Mouse (Mus musculus) stomach, embryonic 16.5 days (tissue): ENCODE results near the gene Ghitm. TPM values are rescaled to one million over a fixed set of nuclear protein-coding genes. Genes with fewer than 3 reads are reported as not detected.

Experiments used
- ATAC-seq: fragments of 200-750 bp; cut with Nextera tagmentation; 2 replicates; pipeline ENCODE4 v1.8.0; 2017; ENCODE audit warnings: moderate number of reproducible peaks, moderate TSS enrichment; ENCODE audit not compliant: insufficient read depth, low FRiP score
- H3K27ac ChIP-seq: fragments of 300-500 bp; sonication (generic); 2 replicates; pipeline ENCODE4 v1.5.1; 2014; ENCODE audit warnings: low read length
- H3K27me3 ChIP-seq: fragments of 300-500 bp; sonication (generic); 2 replicates; pipeline ENCODE4 v1.6.1; 2014; ENCODE audit warnings: low read length, control low read depth, mixed read lengths; ENCODE audit not compliant: control insufficient read depth, insufficient read depth
- H3K36me3 ChIP-seq: fragments of 300-500 bp; sonication (generic); 2 replicates; pipeline ENCODE4 v1.6.1; 2014; ENCODE audit warnings: low read length; ENCODE audit not compliant: control insufficient read depth, insufficient read depth
- H3K4me1 ChIP-seq: fragments of 300-500 bp; sonication (generic); 2 replicates; pipeline ENCODE4 v1.6.1; 2014; ENCODE audit warnings: low read length, control low read depth, mixed read lengths; ENCODE audit not compliant: control insufficient read depth, insufficient read depth
- H3K4me2 ChIP-seq: fragments of 300-500 bp; sonication (generic); 2 replicates; pipeline ENCODE4 v1.6.1; 2014; ENCODE audit warnings: low read depth, low read length, mixed read lengths
- H3K4me3 ChIP-seq: fragments of 300-500 bp; sonication (generic); replicated peaks from 2 replicates; pipeline ENCODE4 v1.5.1; 2014; ENCODE audit warnings: mild to moderate bottlenecking, low read length
- H3K9ac ChIP-seq: fragments of 300-500 bp; sonication (generic); 2 replicates; pipeline ENCODE4 v1.6.1; 2014; ENCODE audit warnings: low read length
- H3K9me3 ChIP-seq: fragments of 300-500 bp; sonication (generic); replicated peaks from 2 replicates; pipeline ENCODE4 v1.6.1; 2016; ENCODE audit warnings: low read length, control low read depth; ENCODE audit not compliant: control insufficient read depth
- WGBS: fragments of 180-500 bp; shearing (Covaris S2); extraction: QIAGEN DNeasy Blood & Tissue Kit; methylation state at CpG from one replicate; pipeline ENCODE4 v1.1.7; 2014; 5-methylcytosine and 5-hydroxymethylcytosine counted together
- polyA plus RNA-seq: library from polyadenylated mRNA; unstranded; fragments of >200 nt; fragmentation: Nextera tagmentation; extraction: Ambion mirVana; gene quantifications from 2 replicates; pipeline ENCODE4 v1.2.1, GENCODE M21; 2015

Ghitm gene
- polyA plus RNA-seq: 242 and 244 TPM in 2 replicates

GRCm38 (mm10) chr14:37135127-37135593, at the start of gene Ghitm:
Gene Ghitm, minus strand, starts transcription at chr14:37135272.
- H3K4me3 ChIP-seq: peak within 1 kb of the TSS; percentile 92
- no peaks in the 10 kb centered on the region for H3K27me3 ChIP-seq
- H3K4me2 ChIP-seq: peak within 1 kb of the TSS; percentile 77
- H3K36me3 ChIP-seq: peaks cover 15% of the 10 kb centered on the region; the same call in 1 of the 2 replicates
- under 1% methylated on average over 38 of the region's 38 CpGs for WGBS
- ATAC-seq: peak; percentile 99
- peak within 1 kb of the TSS; percentile 94 for H3K9ac ChIP-seq
- H3K9me3 ChIP-seq: no peaks in the 10 kb centered on the region
- peak within 1 kb of the TSS; percentile 87 for H3K27ac ChIP-seq
- H3K4me1 ChIP-seq: peaks cover 5% of the 10 kb centered on the region; the same call in 1 of the 2 replicates

- H3K9ac ChIP-seq: no peak overlapping the region
- no peak overlapping the region for H3K27ac ChIP-seq
- H3K4me2 ChIP-seq: no peak overlapping the region
- H3K36me3 ChIP-seq: no peaks in the 10 kb centered on the region
- H3K4me1 ChIP-seq: no peaks in the 10 kb centered on the region
- H3K4me3 ChIP-seq: no peak overlapping the region
- WGBS: 74% methylated on average over 2 of the region's 2 CpGs
- no peaks in the 10 kb centered on the region for H3K9me3 ChIP-seq
- H3K27me3 ChIP-seq: no peaks in the 10 kb centered on the region
- no peak for ATAC-seq
Observed at GRCm38 (mm10) chr14:37184871-37185270, 49.8 kb upstream of the Ghitm start.

- ATAC-seq: no peak
Observed at GRCm38 (mm10) chr14:37174484-37174883, 39.4 kb upstream of the Ghitm start.

GRCm38 (mm10) chr14:37165266-37165926, 30.3 kb upstream of the Ghitm start:
- Histone ChIP-seq H3K36me3 (no peaks in the 10 kb centered on the region), H3K4me2 (no peak overlapping the region), H3K4me3 (no peak overlapping the region), H3K9ac (no peak overlapping the region), H3K9me3 (no peaks in the 10 kb centered on the region), H3K27ac (no peak overlapping the region), H3K27me3 (no peaks in the 10 kb centered on the region), H3K4me1 (peaks cover 2% of the 10 kb centered on the region; the same call in 1 of the 2 replicates)
- WGBS: 67% methylated on average over 1 of the region's 1 CpGs
- ATAC-seq: no peak

More at GRCm38 (mm10) chr14:37174484-37174883, 39.4 kb upstream of the Ghitm start:
- WGBS: 73% methylated on average over 3 of the region's 3 CpGs
- H3K4me1 ChIP-seq: no peaks in the 10 kb centered on the region
- H3K4me2 ChIP-seq: no peak overlapping the region
- no peaks in the 10 kb centered on the region for H3K36me3 ChIP-seq
- H3K9me3 ChIP-seq: no peaks in the 10 kb centered on the region
- no peak overlapping the region for H3K27ac ChIP-seq
- H3K9ac ChIP-seq: no peak overlapping the region
- H3K27me3 ChIP-seq: no peaks in the 10 kb centered on the region
- H3K4me3 ChIP-seq: no peak overlapping the region

- no peak overlapping the region for H3K9ac ChIP-seq
- no peak overlapping the region for H3K27ac ChIP-seq
- H3K4me2 ChIP-seq: no peak overlapping the region
- no peak overlapping the region for H3K4me3 ChIP-seq
- peaks cover 2% of the 10 kb centered on the region; the same call in 1 of the 2 replicates for H3K4me1 ChIP-seq
- no peaks in the 10 kb centered on the region for H3K9me3 ChIP-seq
- WGBS: 57% methylated on average over 4 of the region's 4 CpGs
- no peaks in the 10 kb centered on the region for H3K27me3 ChIP-seq
- H3K36me3 ChIP-seq: no peaks in the 10 kb centered on the region
- ATAC-seq: no peak
Observed at GRCm38 (mm10) chr14:37164392-37165032, 29.4 kb upstream of the Ghitm start.

GRCm38 (mm10) chr14:37163277-37163956, 28.3 kb upstream of the Ghitm start:
- Histone ChIP-seq H3K9ac (no peak overlapping the region), H3K9me3 (no peaks in the 10 kb centered on the region), H3K4me2 (no peak overlapping the region), H3K27me3 (no peaks in the 10 kb centered on the region), H3K27ac (no peak overlapping the region), H3K4me3 (no peak overlapping the region), H3K4me1 (peaks cover 2% of the 10 kb centered on the region; the same call in 1 of the 2 replicates), H3K36me3 (no peaks in the 10 kb centered on the region)
- no peak for ATAC-seq
- 62% methylated on average over 4 of the region's 4 CpGs for WGBS

GRCm38 (mm10) chr14:37154391-37154790, 19.3 kb upstream of the Ghitm start:
- H3K27ac ChIP-seq: no peak overlapping the region
- H3K4me3 ChIP-seq: no peak overlapping the region
- H3K4me1 ChIP-seq: no peaks in the 10 kb centered on the region
- H3K9ac ChIP-seq: no peak overlapping the region
- no peaks in the 10 kb centered on the region for H3K27me3 ChIP-seq
- no peak overlapping the region for H3K4me2 ChIP-seq
- H3K36me3 ChIP-seq: no peaks in the 10 kb centered on the region
- ATAC-seq: no peak
- WGBS: 83% methylated on average over 1 of the region's 1 CpGs
- 0 out of 2 replicates have a peak, but pooled peaks cover 5% of the 10 kb centered on the region for H3K9me3 ChIP-seq

GRCm38 (mm10) chr14:37139051-37139710, 4.1 kb upstream of the Ghitm start:
- Histone ChIP-seq H3K4me3 (no peak overlapping the region), H3K9ac (no peak overlapping the region), H3K4me2 (no peak overlapping the region), H3K27me3 (no peaks in the 10 kb centered on the region), H3K27ac (no peak overlapping the region), H3K9me3 (no peaks in the 10 kb centered on the region), H3K4me1 (peaks cover 1% of the 10 kb centered on the region; the same call in 1 of the 2 replicates), H3K36me3 (no peaks in the 10 kb centered on the region)
- ATAC-seq: no peak
- WGBS: 80% methylated on average over 8 of the region's 8 CpGs
